In genomic region chrX:12124571-12124970, GRCm38 (mm10) we compare ENCODE assay signal across 29 mouse cellular contexts. TPM values are rescaled to one million over a fixed set of nuclear protein-coding genes. Genes with fewer than 3 reads are reported as not detected.
DNase-seq lines count a peak whose midpoint lies in the region; ATAC-seq and TF ChIP-seq lines count a peak whose summit lies in the region.
"Had no signal": no experiment of that assay in that cellular context is flagged by ENCODE, and none has a peak within 500 bp of the region (broad histone marks: within the 10 kb centered on the region; RNA-seq: fewer than 3 reads in every experiment).

No protein-coding gene starts in this region.

- 12% methylated on average over 3 of the region's 3 CpGs for WGBS in lung, embryonic 16.5 days
- WGBS in limb, embryonic 10.5 days = 21% methylated on average over 3 of the region's 3 CpGs

- H3K9ac ChIP-seq in lung, embryonic 16.5 days (ENCODE audit: low read length) = no peak overlapping the region; the same call in 1 of the 2 replicates
- peak overlapping the region; percentile 61; the same call in 1 of the 2 replicates for H3K9ac ChIP-seq in CH12.LX (ENCODE audit: insufficient read depth, low read depth)
- H3K9ac ChIP-seq: forebrain, embryonic 15.5 days; heart, embryonic 15.5 days; limb, embryonic 12.5 days; liver, postnatal 0 days; stomach, embryonic 15.5 days had no signal

- ATAC-seq in lung, embryonic 16.5 days (ENCODE audit: low read depth) = no peak
- ATAC-seq: CD4-positive, CD25-positive, alpha-beta regulatory T cell, adult 4 months; forebrain, embryonic 15.5 days; hindbrain, postnatal 0 days; intestine, postnatal 0 days; liver, postnatal 0 days; Patski had no signal

- peaks cover 32% of the 10 kb centered on the region for H3K27me3 ChIP-seq in lung, embryonic 16.5 days (ENCODE audit: control insufficient read depth, insufficient read depth, low read depth, low read length)
- H3K27me3 ChIP-seq in CH12.LX (replicated peaks) = no peaks in the 10 kb centered on the region
- H3K27me3 ChIP-seq in limb, embryonic 10.5 days (ENCODE audit: low read depth, poor library complexity, severe bottlenecking) = peaks cover 93% of the 10 kb centered on the region

- H3K9me3 ChIP-seq in lung, embryonic 16.5 days (ENCODE audit: control insufficient read depth, low read length) = no peaks in the 10 kb centered on the region
- no peaks in the 10 kb centered on the region for H3K9me3 ChIP-seq in CH12.LX (replicated peaks; ENCODE audit: low read length)
- no peaks in the 10 kb centered on the region for H3K9me3 ChIP-seq in limb, embryonic 10.5 days (replicated peaks)
- H3K9me3 ChIP-seq: forebrain, embryonic 15.5 days; heart, embryonic 15.5 days; limb, embryonic 12.5 days; stomach, embryonic 15.5 days had no signal

- H3K36me3 ChIP-seq in lung, embryonic 16.5 days (ENCODE audit: control insufficient read depth, insufficient read depth, low read length) = no peaks in the 10 kb centered on the region
- no peaks in the 10 kb centered on the region for H3K36me3 ChIP-seq in CH12.LX (replicated peaks in 1 of 2; ENCODE audit: control insufficient read depth in 1 of 2, insufficient read depth in 1 of 2, low read length in 1 of 2)
- no peaks in the 10 kb centered on the region for H3K36me3 ChIP-seq in limb, embryonic 10.5 days
- H3K36me3 ChIP-seq: forebrain, embryonic 15.5 days; heart, embryonic 15.5 days; limb, embryonic 12.5 days; stomach, embryonic 15.5 days had no signal

- dilution Hi-C loops in CH12.LX (cut with MboI; ENCODE audit: extremely low pct_ligation_motif_present, extremely low pct_unique_long_range_greater_than_20kb, low sequenced_read_pairs) = no loop called here

- no peak for TF ChIP-seq POLR2A in CH12.LX (IDR thresholded peaks at IDR 0.05; ENCODE audit: low read depth, low read length)

- TF ChIP-seq CTCF in CH12.LX (conservative IDR thresholded peaks at IDR 0.05 in 1 of 2, IDR thresholded peaks at IDR 0.05 in 1 of 2; ENCODE audit: low read depth in 2 of 2, low read length in 2 of 2) = no peak

- TF ChIP-seq EP300 in CH12.LX (IDR thresholded peaks at IDR 0.05; ENCODE audit: low read length) = peak; percentile 67

- peaks cover 44% of the 10 kb centered on the region for H3K79me2 ChIP-seq in CH12.LX (replicated peaks; ENCODE audit: control insufficient read depth, extremely low read depth, insufficient read depth, poor library complexity, severe bottlenecking)

- H3K4me3 ChIP-seq in lung, embryonic 16.5 days (ENCODE audit: low read length) = no peak overlapping the region
- H3K4me3 ChIP-seq in CH12.LX (replicated peaks in 1 of 3; ENCODE audit: low read depth in 2 of 3, low read length in 2 of 3, poor library complexity in 1 of 3) = no peak overlapping the region
- H3K4me3 ChIP-seq in limb, embryonic 10.5 days = no peak overlapping the region
- H3K4me3 ChIP-seq: forebrain, embryonic 15.5 days; heart, embryonic 15.5 days; limb, embryonic 12.5 days; stomach, embryonic 15.5 days had no signal

- H3K27ac ChIP-seq in lung, embryonic 16.5 days (ENCODE audit: low read length) = 0 out of 2 replicates have a peak overlapping the region, but pooled peaks have one; percentile 84
- H3K27ac ChIP-seq in CH12.LX (ENCODE audit: insufficient read depth, low read depth) = peak overlapping the region; percentile 95
- peak overlapping the region; percentile 30; the same call in 1 of the 2 replicates for H3K27ac ChIP-seq in limb, embryonic 10.5 days
- H3K27ac ChIP-seq: forebrain, embryonic 15.5 days; hindbrain, postnatal 0 days; limb, embryonic 12.5 days had no signal

- in situ Hi-C loops in CH12.LX (cut with MboI; ENCODE audit: low pct_ligation_motif_present, low pct_unique_long_range_greater_than_20kb, low sequenced_read_pairs) = no loop called here

- no peak for TF ChIP-seq RAD21 in CH12.LX (IDR thresholded peaks at IDR 0.05; ENCODE audit: low read depth, low read length)

- peaks cover 35% of the 10 kb centered on the region for H3K4me1 ChIP-seq in lung, embryonic 16.5 days (replicated peaks; ENCODE audit: control insufficient read depth, insufficient read depth, low read length)
- H3K4me1 ChIP-seq in CH12.LX (ENCODE audit: control insufficient read depth in 1 of 2, insufficient read depth in 2 of 2) = peaks cover 7 to 34% of the 10 kb centered on the region in 2 experiments
- peaks cover 67% of the 10 kb centered on the region for H3K4me1 ChIP-seq in limb, embryonic 10.5 days

- H3K4me2 ChIP-seq in lung, embryonic 16.5 days (ENCODE audit: low read depth, low read length) = no peak overlapping the region
- peak overlapping the region; percentile 61 for H3K4me2 ChIP-seq in CH12.LX (ENCODE audit: insufficient read depth, low read depth, poor library complexity, severe bottlenecking)
- H3K4me2 ChIP-seq: forebrain, embryonic 15.5 days; liver, embryonic 11.5 days had no signal

- DNase-seq in heart, adult 11 months = peak; percentile 84
- no peak for DNase-seq in heart, adult 8-10 months (ENCODE audit: low spot score)
- DNase-seq in lung, postnatal 14 days = no peak
- DNase-seq in CH12.LX (ENCODE audit: extremely low read depth) = no peak
- DNase-seq in limb, embryonic 10.5 days (ENCODE audit: low spot score) = no peak
- no peak for DNase-seq in T-cell, adult 2 months (ENCODE audit: low spot score)
- no peak for DNase-seq in kidney, postnatal 10 days
- DNase-seq: adrenal gland, adult 8-10 months; cerebellum, adult 2 months; cerebellum, postnatal 25 days; embryo, embryonic 11 days; heart, adult 18-20 months; kidney, postnatal 36 days; layer of hippocampus, postnatal 36 days; liver, postnatal 0 days; right cerebral cortex, adult 18-20 months; right cerebral cortex, postnatal 4 days; thymus, adult 18-20 months; thymus, postnatal 4 days had no signal

TF ChIP-seq in CH12.LX, 34 proteins besides CTCF, POLR2A, EP300 and RAD21:
- TF ChIP-seq TBP (conservative IDR thresholded peaks at IDR 0.05; ENCODE audit: low read depth, low read length) = no peak
- no peak for TF ChIP-seq JUN (IDR thresholded peaks at IDR 0.05; ENCODE audit: insufficient read depth, low read depth, low read length)
- no peak for TF ChIP-seq SIN3A (IDR thresholded peaks at IDR 0.05; ENCODE audit: low read length)
- TF ChIP-seq RCOR1 (conservative IDR thresholded peaks at IDR 0.05; ENCODE audit: low read depth, low read length) = no peak
- TF ChIP-seq MAFK (IDR thresholded peaks at IDR 0.05; ENCODE audit: insufficient replicate concordance, low read length) = 0 out of 2 replicates have a peak, but pooled peaks have one; percentile 49
- TF ChIP-seq ZC3H11A (IDR thresholded peaks at IDR 0.05; ENCODE audit: low read depth, low read length) = no peak
- TF ChIP-seq BHLHE40 (IDR thresholded peaks at IDR 0.05; ENCODE audit: low read depth, low read length) = peak; percentile 56
- TF ChIP-seq IRF4 (IDR thresholded peaks at IDR 0.05; ENCODE audit: low read depth, low read length) = peak; percentile 75
- no peak for TF ChIP-seq ZMIZ1 (IDR thresholded peaks at IDR 0.05; ENCODE audit: low read depth, low read length)
- TF ChIP-seq NELFE (IDR thresholded peaks at IDR 0.05; ENCODE audit: low read depth, low read length) = no peak
- TF ChIP-seq ZKSCAN1 (IDR thresholded peaks at IDR 0.05; ENCODE audit: borderline replicate concordance, low read depth, low read length) = no peak
- TF ChIP-seq CHD2 (IDR thresholded peaks at IDR 0.05; ENCODE audit: low read length) = no peak
- TF ChIP-seq MYC (IDR thresholded peaks at IDR 0.05; ENCODE audit: low read depth, low read length) = no peak
- TF ChIP-seq ZNF384 (IDR thresholded peaks at IDR 0.05; ENCODE audit: low read depth, low read length) = no peak
- no peak for TF ChIP-seq MAX (IDR thresholded peaks at IDR 0.05; ENCODE audit: low read length)
- peak; percentile 45 for TF ChIP-seq ETS1 (conservative IDR thresholded peaks at IDR 0.05; ENCODE audit: low read depth, low read length)
- TF ChIP-seq GABPA (IDR thresholded peaks at IDR 0.05; ENCODE audit: insufficient replicate concordance, low read depth, low read length) = no peak

RNA-seq across cellular contexts. Expression of gene Bcor, which starts 35.6 kb away (rescaled TPM):
- 10 to 100 TPM; 18.7 to 23.4 (median 20.5) TPM for total RNA-seq in heart, adult 8-10 months (2022)
- polyA plus RNA-seq in lung, embryonic 16.5 days (2015; fragmentation: Nextera tagmentation; extraction: Ambion mirVana) = 18.5 and 19.7 TPM in 2 replicates
- total RNA-seq in CH12.LX (2012; rRNA removed) = 40.0 and 41.1 TPM in 2 replicates
- total RNA-seq in CH12.LX (2014; rRNA removed) = 14.3 and 14.6 TPM in 2 replicates
- polyA plus RNA-seq in CH12.LX (2012; ENCODE audit: insufficient read length, low read depth) = 29.6 and 33.8 TPM in 2 replicates
- polyA plus RNA-seq in limb, embryonic 10.5 days (2016; fragmentation: Nextera tagmentation; extraction: Ambion mirVana) = 20.7 and 26.5 TPM in 2 replicates

Comparison
In these comparisons a context has a peak if more than half of its experiments do, and no peak if none do; other contexts are left out.
1. H3K27ac ChIP-seq: peak in every context shown above with its lines; median percentile 95 in CH12.LX; 84 in lung, embryonic 16.5 days; 30 in limb, embryonic 10.5 days.